In genomic region chr12:32690096-32690495, GRCm38 (mm10) we compare ENCODE assay signal across 16 mouse cellular contexts.
"Had no signal": no experiment of that assay in that cellular context is flagged by ENCODE, and none has a peak within 500 bp of the region (broad histone marks: within the 10 kb centered on the region; RNA-seq: fewer than 3 reads in every experiment).

No protein-coding gene starts in this region.

- H3K4me2 ChIP-seq: limb, embryonic 13.5 days; liver, embryonic 11.5 days; lung, embryonic 14.5 days; midbrain, embryonic 12.5 days; midbrain, embryonic 15.5 days; neural tube, embryonic 13.5 days had no signal

- H3K4me1 ChIP-seq: limb, embryonic 10.5 days; midbrain, embryonic 12.5 days; midbrain, embryonic 15.5 days had no signal

- H3K9ac ChIP-seq: limb, embryonic 13.5 days; liver, embryonic 14.5 days; liver, postnatal 0 days; lung, embryonic 14.5 days; midbrain, embryonic 12.5 days; midbrain, embryonic 15.5 days; neural tube, embryonic 13.5 days had no signal

- DNase-seq: kidney, postnatal 4 days; layer of hippocampus, adult 9-11 months; liver, postnatal 0 days; lung, embryonic 14.5 days; thymus, adult 18-20 months; thymus, postnatal 36 days had no signal

- H3K27me3 ChIP-seq: limb, embryonic 13.5 days; midbrain, embryonic 12.5 days; midbrain, embryonic 15.5 days; neural tube, embryonic 13.5 days had no signal

- H3K4me3 ChIP-seq: limb, embryonic 10.5 days; limb, embryonic 13.5 days; midbrain, embryonic 12.5 days; midbrain, embryonic 15.5 days; myocyte; neural tube, embryonic 13.5 days had no signal

- H3K27ac ChIP-seq: limb, embryonic 10.5 days; limb, embryonic 13.5 days; liver, embryonic 14.5 days; macrophage; midbrain, embryonic 12.5 days; midbrain, embryonic 15.5 days; neural tube, embryonic 13.5 days had no signal

- H3K9me3 ChIP-seq: limb, embryonic 10.5 days; limb, embryonic 13.5 days; midbrain, embryonic 12.5 days; midbrain, embryonic 15.5 days; neural tube, embryonic 13.5 days had no signal

- H3K36me3 ChIP-seq: limb, embryonic 10.5 days; limb, embryonic 13.5 days; midbrain, embryonic 12.5 days; midbrain, embryonic 15.5 days; neural tube, embryonic 13.5 days had no signal

- ATAC-seq: liver, postnatal 0 days; lung, postnatal 0 days; midbrain, embryonic 15.5 days had no signal
